Mouse (Mus musculus): ENCODE results near the gene Mbnl1.

- no peak for TF ChIP-seq FLI1 (IDR thresholded peaks at IDR 0.05; ENCODE audit: low read length)
- TF ChIP-seq GATA1 (IDR thresholded peaks at IDR 0.05; ENCODE audit: borderline replicate concordance, low read length): no peak
Observed at GRCm38 (mm10) chr3:60503196-60503595, 30.6 kb downstream of the Mbnl1 start.

All from megakaryocyte, embryonic 14.5 days (primary cell).